Mouse (Mus musculus): ENCODE data around the gene Sppl2b.

- TF ChIP-seq CTCF (IDR thresholded peaks at IDR 0.05; ENCODE audit: control insufficient read depth, insufficient read depth, insufficient replicate concordance, low read depth, low read length), result no peak
- no peak for TF ChIP-seq POLR2A (IDR thresholded peaks at IDR 0.05; ENCODE audit: control insufficient read depth, low read depth, low read length)
Measured at GRCm38 (mm10) chr10:80856267-80856666, 1.2 kb downstream of the Sppl2b start.
